ENCODE assay signal across 8 mouse cellular contexts in the genomic region with DNA sequence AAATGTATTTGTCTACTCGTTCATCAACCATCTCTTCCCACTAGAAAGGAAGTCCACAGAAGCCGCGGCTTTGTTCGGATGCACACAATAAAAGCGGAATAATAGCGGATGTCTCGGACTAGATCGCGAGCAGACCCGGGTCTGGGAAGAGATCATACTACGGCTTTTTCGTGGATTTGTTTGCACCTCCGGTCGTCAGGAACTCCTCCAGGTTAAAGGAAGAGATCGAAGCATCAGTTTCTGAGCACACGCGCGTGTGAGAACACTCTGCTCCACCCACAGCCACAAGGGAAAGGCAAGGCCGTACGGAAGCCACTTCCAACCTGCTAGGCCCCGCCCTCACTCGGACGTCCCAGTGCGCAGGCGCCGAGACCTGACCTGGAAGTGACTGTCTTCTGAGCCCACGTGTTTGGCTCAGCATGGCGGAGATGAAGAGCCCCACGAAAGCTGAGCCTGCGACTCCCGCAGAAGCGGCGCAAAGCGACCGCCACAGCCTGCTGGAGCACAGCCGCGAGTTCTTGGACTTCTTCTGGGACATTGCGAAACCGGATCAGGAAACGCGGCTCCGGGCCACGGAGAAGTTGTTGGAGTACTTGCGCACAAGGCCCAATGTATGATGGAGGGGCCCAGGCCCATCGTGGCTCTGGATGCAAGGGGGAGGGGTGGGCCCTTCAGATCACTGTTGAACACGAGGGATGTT. TPM values are rescaled to one million over a fixed set of nuclear protein-coding genes. Genes with fewer than 3 reads are reported as not detected.
DNase-seq lines count a peak whose midpoint lies in the region; ATAC-seq and TF ChIP-seq lines count a peak whose summit lies in the region.

A gene (plus strand): TSS at position 391 of the 700 bp plus-strand sequence.

- peak within 1 kb of the TSS; percentile 22; the same call in 1 of the 2 replicates for H3K27ac ChIP-seq in cortical plate, adult 2 months (ENCODE audit: insufficient read depth, low read length)

- no peak for TF ChIP-seq CTCF in cortical plate, adult 2 months (IDR thresholded peaks at IDR 0.05; ENCODE audit: extremely low read depth, insufficient read depth, low read length)

- peak within 1 kb of the TSS; percentile 97 for H3K4me3 ChIP-seq in cortical plate, adult 2 months (ENCODE audit: insufficient read depth, low read length)

- H3K4me1 ChIP-seq in cortical plate, adult 2 months (ENCODE audit: control insufficient read depth, insufficient read depth, low read length), result peaks cover 6% of the 10 kb centered on the region

- DNase-seq in gastrocnemius, postnatal 10 days, result peak; percentile 99
- DNase-seq in induced T-regulatory cell, adult 2 months (ENCODE audit: low read depth), result peak; percentile 98
- DNase-seq in left cerebral cortex, adult 9 months (ENCODE audit: low spot score in 2 of 2), result peak; percentile 94 to 98
- peak; percentile 99 for DNase-seq in right cerebral cortex, postnatal 14 days
- DNase-seq in urinary bladder, postnatal 36 days (ENCODE audit: low spot score in 2 of 2), result peak; percentile 98 to 99

- ATAC-seq in activated CD4-positive, CD25-positive, alpha-beta regulatory T cell, adult 4 months, result peak; percentile 97
- ATAC-seq in megakaryocyte progenitor cell, adult 5-6 weeks (replicated peaks; ENCODE audit: poor library complexity), result peak; percentile 98

- peak; percentile 99 for TF ChIP-seq POLR2A in cortical plate, adult 2 months (IDR thresholded peaks at IDR 0.05; ENCODE audit: extremely low read depth, insufficient read depth, low read length)

RNA-seq across cellular contexts. Expression of the gene that starts here (rescaled TPM):
- 10 to 100 TPM; 55.5 to 77.9 TPM for polyA plus RNA-seq in activated CD4-positive, CD25-positive, alpha-beta regulatory T cell, adult 4 months (2017; shearing (Covaris generic))
- 48.1 and 56.2 TPM in 2 replicates for polyA plus RNA-seq in cortical plate, adult 2 months (2012; rRNA removed)
- 10 to 100 TPM; 74.5 to 75.9 TPM for total RNA-seq in gastrocnemius, postnatal 10 days (2021)
- total RNA-seq in megakaryocyte progenitor cell, adult 5-6 weeks (2015), result 255 and 264 TPM in 2 replicates
- total RNA-seq in megakaryocyte progenitor cell, adult 5-6 weeks (2017), result 148 and 164 TPM in 2 replicates

Comparison
In these comparisons a context has a peak if more than half of its experiments do, and no peak if none do; other contexts are left out.
1. Peak in every context shown above with its lines: DNase-seq, ATAC-seq, H3K4me3 ChIP-seq and H3K27ac ChIP-seq.